Mouse (Mus musculus) mature B cell (primary cell): Measurements from ENCODE around the gene Vmn1r114.
"Not testable (repeated sequence)": the region's sequence is repeated elsewhere in the genome, so short reads cannot be mapped to it uniquely, and the experiment has no call there.

Experiments
- in situ Hi-C: fragments of 300-500 bp; cut with MboI; formaldehyde crosslinking; loops from 2 replicates; pipeline ENCODE4 v1.14.3; 2019

Vmn1r114 gene

GRCm38 (mm10) chr7:20812086-20812485 is at the start of gene Vmn1r114:
Gene Vmn1r114, minus strand, starts transcription at chr7:20812186.
- in situ Hi-C loops, result not testable (repeated sequence)

- in situ Hi-C loops, result not testable (repeated sequence)
Observed at GRCm38 (mm10) chr7:20844885-20845284, 32.9 kb upstream of the Vmn1r114 start, which contains the start of gene Vmn1r115. Gene Vmn1r115, minus strand, starts transcription at chr7:20844985.

GRCm38 (mm10) chr7:20786985-20787384 is 25.0 kb downstream of the Vmn1r114 start, which contains the start of gene Vmn1r113:
Gene Vmn1r113, plus strand, starts transcription at chr7:20787285.
- in situ Hi-C loops, result not testable (repeated sequence)

- in situ Hi-C loops, result not testable (repeated sequence)
Observed at GRCm38 (mm10) chr7:20770885-20771284, 41.1 kb downstream of the Vmn1r114 start, which contains the start of gene Vmn1r112. Gene Vmn1r112, plus strand, starts transcription at chr7:20771185.
